Mouse (Mus musculus): ENCODE measurements around the gene Rere.

The Rere gene

GRCm38 (mm10) chr4:150281018-150281761 is at the start of gene Rere:
Gene Rere (plus strand): TSS chr4:150281646.
- peak; percentile 98 for DNase-seq (ENCODE audit: low read depth, low spot score)

GRCm38 (mm10) chr4:150231871-150232270 is 49.6 kb upstream of the Rere start:
- no peak for DNase-seq (ENCODE audit: low read depth, low spot score)

- no peak for DNase-seq (ENCODE audit: low read depth, low spot score)
These were observed 46.7 kb upstream of the Rere start for GRCm38 (mm10) chr4:150234599-150235327.

DNA sequence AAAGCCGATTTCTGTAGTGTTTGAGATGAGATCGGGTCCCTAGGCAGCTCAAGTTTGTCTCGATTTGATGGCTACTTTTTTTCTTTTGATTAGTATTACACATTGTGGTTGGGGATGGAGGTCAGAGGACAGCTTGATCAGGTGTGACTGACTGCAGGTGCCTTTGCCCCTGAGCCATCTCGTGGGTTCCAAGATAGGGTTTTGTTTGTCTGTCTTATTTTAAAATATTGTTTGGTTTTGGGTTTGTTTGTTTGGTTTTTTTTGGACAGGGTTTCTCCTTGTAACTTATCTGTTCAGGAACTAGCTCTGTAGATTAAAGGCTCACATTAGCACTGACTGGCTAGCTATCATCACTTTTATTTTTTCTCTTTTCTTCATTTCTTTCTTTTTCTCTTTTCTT is 45.9 kb upstream of the Rere start:
- no peak for DNase-seq (ENCODE audit: low read depth, low spot score)

DNA sequence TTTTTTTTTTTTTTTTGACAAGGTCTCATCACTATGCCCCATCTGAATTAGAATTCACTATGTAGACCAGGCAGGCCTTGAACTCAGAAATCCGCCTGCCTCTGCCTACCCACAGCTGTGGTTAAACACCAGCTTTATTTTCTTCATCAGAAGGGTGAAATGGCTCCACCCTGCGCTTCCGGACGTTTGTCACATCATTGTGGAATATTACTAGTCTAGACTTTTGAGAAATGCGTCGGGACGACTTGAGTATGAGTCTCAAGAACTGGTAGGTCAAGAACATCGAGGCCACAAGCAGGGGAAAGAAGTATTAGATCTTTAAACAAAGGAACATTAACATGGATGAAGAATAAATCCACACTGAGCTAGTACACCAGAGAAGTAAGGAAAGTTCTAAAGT is 45.4 kb upstream of the Rere start:
- DNase-seq (ENCODE audit: low read depth, low spot score), result peak; percentile 30

DNA sequence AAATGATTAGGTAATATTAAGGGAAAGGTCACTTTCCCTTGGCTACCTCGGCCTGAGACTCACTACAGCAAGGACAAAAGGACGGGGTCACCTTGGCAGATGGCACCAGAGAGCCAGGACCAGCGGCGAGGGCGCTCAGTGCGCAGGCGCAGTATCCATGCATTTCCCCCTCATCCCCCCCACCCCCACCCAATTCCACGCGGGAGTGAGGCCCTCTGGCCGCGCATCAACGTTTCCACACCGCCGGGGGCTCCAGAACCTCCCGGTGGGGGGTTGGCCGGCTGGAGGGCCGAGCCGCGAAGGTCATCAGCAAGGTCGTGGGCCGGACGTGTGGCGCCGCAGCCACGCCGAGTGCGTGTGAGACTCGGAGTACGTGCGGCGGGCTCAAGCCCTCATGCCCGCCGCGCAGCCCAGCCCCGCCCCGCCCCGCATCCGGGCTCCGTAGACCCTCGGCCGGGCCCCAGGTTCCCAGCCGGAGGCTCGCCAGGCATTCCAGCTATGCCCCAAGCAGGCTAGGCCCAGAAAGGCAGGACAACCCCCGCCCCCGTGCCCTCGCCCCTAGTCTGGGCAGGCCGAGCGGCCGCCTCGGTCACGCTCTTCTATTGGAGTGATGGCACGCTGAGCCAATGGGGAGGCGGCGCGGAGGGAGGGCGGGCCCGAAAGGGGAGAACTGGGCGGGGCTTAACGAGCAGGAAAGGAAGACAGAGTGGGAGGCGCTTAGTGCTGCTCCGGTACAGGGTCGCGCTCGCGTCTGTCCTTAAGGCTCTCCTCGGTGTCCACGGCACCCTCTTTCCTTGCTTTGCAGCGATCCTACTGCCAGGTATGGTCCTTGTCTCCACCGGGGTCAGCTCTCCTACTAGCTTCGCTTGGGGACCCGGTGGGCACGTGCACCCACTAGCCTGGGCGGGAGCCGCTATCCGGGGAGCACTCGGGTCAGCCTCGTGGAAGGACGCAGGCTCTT is 44.6 kb upstream of the Rere start, which contains the start of gene Eno1:
TSS of gene Eno1 (plus strand) at position 201 of the 961 bp plus-strand sequence.
- peak; percentile 97 for DNase-seq (ENCODE audit: low read depth, low spot score)

GRCm38 (mm10) chr4:150237636-150238361 is 43.6 kb upstream of the Rere start:
- DNase-seq (ENCODE audit: low read depth, low spot score), result peak; percentile 44

DNA sequence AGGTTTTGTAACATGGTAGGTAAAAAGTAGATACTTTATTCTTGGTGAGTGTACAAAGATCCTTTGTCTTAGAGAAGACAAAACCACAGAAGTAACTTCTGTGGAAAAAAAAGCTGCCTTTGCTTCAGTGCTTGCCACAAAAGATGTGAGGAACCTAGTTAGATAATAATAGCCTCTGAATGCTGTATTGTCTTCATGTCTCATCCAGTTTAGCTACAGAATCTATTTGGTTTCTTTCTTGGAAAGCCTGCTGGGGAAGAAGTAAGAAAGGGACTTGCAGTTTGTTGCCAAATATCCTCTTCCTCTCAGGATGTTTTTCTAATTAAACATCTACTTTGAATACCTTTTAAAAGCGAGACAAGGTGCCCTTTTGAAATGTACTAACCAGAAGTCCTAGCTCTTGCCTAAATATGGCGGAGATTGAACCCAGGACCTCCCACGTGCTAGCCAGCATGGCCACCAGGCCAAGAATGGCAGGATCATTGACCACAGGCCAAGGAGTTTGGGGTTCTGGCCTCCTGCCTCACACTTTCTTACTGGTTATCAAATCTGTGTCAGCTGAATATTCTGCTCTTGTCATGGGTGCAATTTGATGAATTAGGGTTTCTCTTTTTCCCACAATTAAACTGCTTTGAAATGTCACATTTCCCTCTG is 42.9 kb upstream of the Rere start:
- peak; percentile 27 for DNase-seq (ENCODE audit: low read depth, low spot score)

DNA sequence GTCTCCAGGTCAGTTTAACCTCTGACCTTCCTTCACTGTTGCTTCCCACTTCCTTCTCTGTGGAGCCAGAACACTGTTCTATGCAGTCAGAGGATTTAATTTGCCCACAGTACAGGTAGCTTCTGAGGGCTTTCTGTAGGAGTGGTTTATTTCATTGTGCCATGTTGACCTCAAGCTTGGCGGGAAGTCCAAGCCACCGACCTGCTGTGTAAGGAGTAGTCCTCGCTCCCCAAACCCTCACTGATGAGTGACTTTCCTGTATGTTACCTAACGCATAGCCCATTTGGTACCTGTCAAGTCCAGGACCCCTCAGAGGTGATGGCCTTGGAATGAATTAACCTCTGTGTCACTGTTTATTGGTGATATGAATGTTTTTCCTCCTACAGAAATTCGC is 42.4 kb upstream of the Rere start:
- peak; percentile 23 for DNase-seq (ENCODE audit: low read depth, low spot score)

DNA sequence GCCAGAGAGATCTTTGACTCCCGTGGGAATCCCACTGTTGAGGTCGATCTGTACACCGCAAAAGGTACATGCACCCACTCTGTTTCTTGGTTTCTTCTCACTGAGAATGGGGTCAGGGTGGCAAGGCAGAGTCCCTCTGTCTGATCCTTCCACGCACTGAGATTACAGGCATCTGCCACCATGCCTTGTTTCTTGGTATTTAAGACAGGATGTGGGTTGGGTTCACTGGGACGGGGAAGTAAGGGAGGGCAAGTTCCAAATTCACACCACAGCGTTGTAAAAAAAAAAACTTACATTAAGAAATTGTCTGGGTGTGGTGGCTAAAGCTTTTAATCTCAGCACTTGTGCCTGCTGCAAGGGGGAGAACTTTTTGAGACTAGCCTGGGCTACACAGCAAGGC is 41.9 kb upstream of the Rere start:
- DNase-seq (ENCODE audit: low read depth, low spot score), result peak; percentile 72

DNA sequence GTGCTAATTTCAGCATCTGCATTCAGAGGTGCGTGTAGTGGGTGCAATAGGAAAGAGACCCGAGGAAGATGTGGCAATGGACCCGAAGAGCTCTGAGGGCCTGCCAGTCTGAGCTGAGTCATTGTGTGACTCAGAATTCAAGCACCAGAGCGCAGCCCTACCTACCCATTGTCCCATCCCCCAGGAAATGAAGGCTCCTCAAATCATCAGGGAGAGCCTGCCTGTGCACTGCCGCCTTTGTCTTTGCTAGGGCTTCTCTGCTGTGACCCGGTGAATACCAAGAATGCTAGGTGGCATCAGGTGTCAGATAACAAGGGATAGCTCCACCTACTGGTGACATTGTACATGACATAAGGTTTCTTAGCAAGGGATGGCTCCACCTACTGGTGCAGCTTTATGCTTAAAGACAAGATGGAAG is 41.5 kb upstream of the Rere start:
- peak; percentile 96 for DNase-seq (ENCODE audit: low read depth, low spot score)

- DNase-seq (ENCODE audit: low read depth, low spot score), result peak; percentile 43
These were observed 41.0 kb upstream of the Rere start for GRCm38 (mm10) chr4:150240381-150240886.

DNA sequence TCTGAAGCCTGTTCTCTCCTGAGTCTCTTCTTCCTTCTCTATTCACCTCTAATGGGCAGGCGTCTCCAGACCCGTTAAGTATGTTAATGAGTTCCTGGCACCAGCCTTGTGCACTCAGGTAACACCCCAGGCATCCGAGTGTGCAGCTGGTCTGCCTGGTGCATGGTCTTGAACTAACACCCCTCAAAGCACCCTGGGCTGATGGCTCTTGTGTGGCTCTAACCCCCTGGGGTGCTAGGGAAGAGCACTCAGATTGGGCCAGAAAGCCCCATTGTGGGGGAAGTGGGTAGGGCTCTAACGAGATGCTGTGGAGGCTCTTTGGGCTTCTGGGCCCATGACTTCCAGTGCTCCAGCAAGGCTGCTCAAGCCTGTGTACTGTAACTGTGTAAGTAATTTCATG is 39.7 kb upstream of the Rere start:
- DNase-seq (ENCODE audit: low read depth, low spot score), result no peak

GRCm38 (mm10) chr4:150242745-150243144 is 38.7 kb upstream of the Rere start:
- DNase-seq (ENCODE audit: low read depth, low spot score), result peak; percentile 23

DNA sequence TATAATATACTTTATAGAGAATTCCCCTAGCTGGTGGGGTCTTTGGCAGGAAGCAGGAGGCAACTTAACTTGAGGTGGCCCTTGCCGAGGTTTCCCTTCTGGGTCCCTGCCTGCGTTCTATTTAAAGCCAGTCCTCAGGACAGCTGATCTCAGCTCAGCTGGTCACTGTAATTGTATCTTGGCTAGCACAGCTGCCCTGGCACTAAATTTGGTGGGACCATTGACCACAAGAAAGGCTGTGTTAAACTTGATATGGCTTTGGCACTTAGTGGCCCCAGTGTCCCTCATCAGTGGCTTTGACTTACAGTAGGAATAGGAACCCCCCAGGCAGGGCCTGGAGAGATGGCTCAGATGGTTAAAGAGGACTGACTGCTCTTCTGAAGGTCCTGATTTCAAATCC is 35.6 kb upstream of the Rere start:
- DNase-seq (ENCODE audit: low read depth, low spot score), result no peak

- DNase-seq (ENCODE audit: low read depth, low spot score), result peak; percentile 88
These were observed 33.4 kb upstream of the Rere start for GRCm38 (mm10) chr4:150248009-150248408.

GRCm38 (mm10) chr4:150248917-150249316 is 32.5 kb upstream of the Rere start:
- DNase-seq (ENCODE audit: low read depth, low spot score), result no peak

DNA sequence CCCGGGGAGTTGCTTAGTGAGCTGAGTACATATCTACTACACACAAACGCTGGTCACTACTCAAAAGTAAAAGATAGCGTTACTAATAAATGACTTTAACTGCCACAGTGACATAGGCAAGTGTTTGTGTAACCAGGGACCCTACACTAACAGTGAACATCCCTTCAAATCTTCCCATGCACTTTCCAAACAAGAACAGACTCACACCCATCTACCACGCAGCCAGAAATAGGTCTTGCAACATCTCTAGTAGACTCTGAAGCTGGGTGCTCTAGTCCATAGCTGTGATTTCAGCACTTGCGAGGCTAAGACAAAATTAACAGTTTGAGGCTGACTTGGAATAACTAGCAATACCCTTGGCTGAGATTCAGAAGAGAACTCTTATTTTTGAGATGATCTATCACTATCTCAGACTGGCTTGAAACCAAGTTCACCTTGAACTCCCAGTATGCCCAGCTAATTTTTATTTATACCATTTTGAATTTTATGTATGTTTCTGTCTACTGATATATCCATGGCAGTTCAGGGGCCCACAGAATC is 31.6 kb upstream of the Rere start:
- DNase-seq (ENCODE audit: low read depth, low spot score), result no peak

DNA sequence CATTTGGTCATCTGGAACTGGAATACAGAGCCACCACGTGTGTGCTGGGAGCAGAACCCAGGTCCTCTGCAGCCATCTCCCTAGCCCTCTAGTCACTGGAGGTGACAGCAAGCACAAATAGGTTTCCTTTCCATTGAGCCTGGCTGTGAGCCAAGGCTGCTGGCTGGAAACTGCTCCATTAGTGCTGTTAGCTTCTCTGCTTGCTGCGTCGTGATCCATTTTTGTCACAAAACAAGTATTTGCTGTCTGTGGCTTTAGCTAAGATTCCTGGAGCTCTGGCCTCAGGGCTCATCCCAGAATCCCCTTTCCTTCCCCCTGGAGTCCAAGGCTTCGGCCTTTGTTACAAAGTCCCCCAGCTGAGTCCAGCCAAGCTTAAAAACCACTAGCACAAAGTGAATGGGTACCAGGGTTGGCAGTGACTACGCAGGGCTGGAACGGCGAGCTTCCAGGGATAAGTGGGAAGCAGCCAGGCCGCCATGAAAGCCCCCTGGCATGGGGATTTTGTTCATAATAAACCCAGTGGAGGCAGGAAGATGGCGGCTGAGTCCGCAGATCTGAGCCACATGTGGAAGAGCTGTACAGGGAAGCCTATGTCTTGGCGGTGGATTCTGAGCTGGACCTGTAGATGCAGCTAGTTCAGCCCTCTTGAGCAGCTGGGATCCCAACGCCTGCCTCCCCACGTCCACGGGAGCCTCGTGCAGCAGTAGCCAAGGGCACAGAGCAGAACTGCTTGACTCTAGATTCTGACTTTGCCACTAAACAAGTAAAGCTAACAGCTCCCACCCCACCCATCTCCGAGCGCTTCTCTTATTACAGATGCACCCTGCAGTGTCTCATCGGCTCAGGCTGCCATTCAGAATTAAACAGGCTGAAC is 30.7 kb upstream of the Rere start:
- no peak for DNase-seq (ENCODE audit: low read depth, low spot score)

Measured in CD4-positive, CD25-positive, alpha-beta regulatory T cell, adult 2 months (primary cell).